Mouse (Mus musculus) CH12.LX (cell line): Measurements from ENCODE around the gene Ttyh3. TPM values are rescaled to one million over a fixed set of nuclear protein-coding genes. Genes with fewer than 3 reads are reported as not detected.

Experiments used
- DNase-seq: peaks from one replicate; pipeline ENCODE4 v3.0.0-alpha.2; 2013; ENCODE audit errors: extremely low read depth
- H3K27ac ChIP-seq: 2 replicates; pipeline ENCODE4 v1.5.1; 2012; ENCODE audit warnings: low read depth, mild to moderate bottlenecking, control low read depth, moderate library complexity; ENCODE audit not compliant: insufficient read depth
- H3K27me3 ChIP-seq: replicated peaks from 2 replicates; pipeline ENCODE3; 2012; ENCODE audit warnings: inconsistent platforms
- H3K36me3 ChIP-seq, 2 experiments: replicated peaks in 1 of 2; 2 replicates each; pipeline versions ENCODE3 to v1.6.1; 2012; ENCODE audit warnings: inconsistent platforms in 1 of 2, low read length in 1 of 2, mild to moderate bottlenecking in 1 of 2, mixed read lengths in 1 of 2, moderate library complexity in 1 of 2; ENCODE audit not compliant: control insufficient read depth in 1 of 2, insufficient read depth in 1 of 2
- H3K4me1 ChIP-seq, 2 experiments: 2 replicates each; pipeline ENCODE4 v1.6.1; 2012; ENCODE audit warnings: inconsistent platforms in 1 of 2, moderate library complexity in 1 of 2; ENCODE audit not compliant: insufficient read depth in 2 of 2, control insufficient read depth in 1 of 2
- H3K4me2 ChIP-seq: 2 replicates; pipeline ENCODE4 v1.6.1; 2012; ENCODE audit warnings: low read depth, mild to moderate bottlenecking, control low read depth; ENCODE audit not compliant: poor library complexity, insufficient read depth, severe bottlenecking
- H3K4me3 ChIP-seq, 3 experiments: fragments of 150-350 bp in 1 of 3; sonication (generic) in 1 of 3; replicated peaks in 1 of 3; 2 replicates each; pipeline versions ENCODE3 to v1.5.1; 2011 to 2012; ENCODE audit warnings: low read depth in 2 of 3, low read length in 2 of 3, mild to moderate bottlenecking in 2 of 3, moderate library complexity in 2 of 3, control low read depth in 1 of 3, improper control_type of control experiment in 1 of 3, inconsistent platforms in 1 of 3, mixed read lengths in 1 of 3; ENCODE audit not compliant: poor library complexity in 1 of 3
- H3K79me2 ChIP-seq: replicated peaks from 2 replicates; pipeline ENCODE4 v1.6.1; 2012; ENCODE audit warnings: mild to moderate bottlenecking, moderate library complexity; ENCODE audit not compliant: control insufficient read depth, poor library complexity, insufficient read depth, severe bottlenecking; ENCODE audit errors: extremely low read depth
- H3K9ac ChIP-seq: 2 replicates; pipeline ENCODE4 v1.6.1; 2012; ENCODE audit warnings: low read depth, mild to moderate bottlenecking, control low read depth, moderate library complexity; ENCODE audit not compliant: insufficient read depth
- H3K9me3 ChIP-seq: replicated peaks from 2 replicates; pipeline ENCODE3; 2012; ENCODE audit warnings: low read length, inconsistent platforms, mixed read lengths
- BHLHE40 ChIP-seq: IDR thresholded peaks from 2 replicates; pipeline ENCODE4 v1.6.1; 2011; ENCODE audit warnings: mild to moderate bottlenecking, low read depth, low read length, improper control_type of control experiment
- CTCF ChIP-seq, 2 experiments: IDR thresholded peaks in 1 of 2; conservative IDR thresholded peaks in 1 of 2; 2 replicates each; pipeline ENCODE4 v1.5.1; 2011 to 2012; ENCODE audit warnings: low read depth in 2 of 2, low read length in 2 of 2, improper control_type of control experiment in 1 of 2, inconsistent platforms in 1 of 2, mild to moderate bottlenecking in 1 of 2, moderate library complexity in 1 of 2
- EP300 ChIP-seq: IDR thresholded peaks from 2 replicates; pipeline ENCODE4 v1.6.1; 2011; ENCODE audit warnings: low read length, improper control_type of control experiment
- GABPA ChIP-seq: IDR thresholded peaks from 2 replicates; pipeline ENCODE4 v1.6.1; 2012; ENCODE audit warnings: low read depth, low read length, improper control_type of control experiment, inconsistent platforms; ENCODE audit not compliant: insufficient replicate concordance
- HCFC1 ChIP-seq: IDR thresholded peaks from 2 replicates; pipeline ENCODE4 v1.6.1; 2012; ENCODE audit warnings: low read depth, mild to moderate bottlenecking, inconsistent platforms, low read length, improper control_type of control experiment
- JUN ChIP-seq: IDR thresholded peaks from 2 replicates; pipeline ENCODE4 v1.6.1; 2011; ENCODE audit warnings: low read depth, mild to moderate bottlenecking, low read length, improper control_type of control experiment, moderate library complexity; ENCODE audit not compliant: insufficient read depth
- MAFK ChIP-seq: IDR thresholded peaks from 2 replicates; pipeline ENCODE4 v1.6.1; 2011; ENCODE audit warnings: low read length, improper control_type of control experiment; ENCODE audit not compliant: insufficient replicate concordance
- MAX ChIP-seq: IDR thresholded peaks from 2 replicates; pipeline ENCODE4 v1.6.1; 2011; ENCODE audit warnings: low read length, improper control_type of control experiment
- MAZ ChIP-seq: IDR thresholded peaks from 2 replicates; pipeline ENCODE4 v1.6.1; 2012; ENCODE audit warnings: low read depth, mild to moderate bottlenecking, inconsistent platforms, low read length, improper control_type of control experiment, moderate library complexity
- NELFE ChIP-seq: IDR thresholded peaks from 2 replicates; pipeline ENCODE4 v1.6.1; 2011; ENCODE audit warnings: low read depth, low read length, improper control_type of control experiment
- NRF1 ChIP-seq: IDR thresholded peaks from 2 replicates; pipeline ENCODE4 v1.6.1; 2014; ENCODE audit warnings: low read depth, mild to moderate bottlenecking, inconsistent platforms, low read length, improper control_type of control experiment, moderate library complexity
- POLR2A ChIP-seq: IDR thresholded peaks from 2 replicates; pipeline ENCODE4 v1.6.1; 2011; ENCODE audit warnings: low read depth, mild to moderate bottlenecking, improper control_type of control experiment, low read length
- POLR2AphosphoS2 ChIP-seq: IDR thresholded peaks from 2 replicates; pipeline ENCODE4 v1.6.1; 2011; ENCODE audit warnings: low read depth, low read length, improper control_type of control experiment
- RCOR1 ChIP-seq: conservative IDR thresholded peaks from 2 replicates; pipeline ENCODE4 v1.6.1; 2012; ENCODE audit warnings: low read depth, mild to moderate bottlenecking, inconsistent platforms, low read length, improper control_type of control experiment
- USF2 ChIP-seq: conservative IDR thresholded peaks from 2 replicates; pipeline ENCODE4 v1.6.1; 2011; ENCODE audit warnings: low read depth, low read length, improper control_type of control experiment
- ZC3H11A ChIP-seq: IDR thresholded peaks from 2 replicates; pipeline ENCODE4 v1.6.1; 2012; ENCODE audit warnings: low read depth, mild to moderate bottlenecking, inconsistent platforms, low read length, improper control_type of control experiment
- ZMIZ1 ChIP-seq: IDR thresholded peaks from 2 replicates; pipeline ENCODE4 v1.6.1; 2012; ENCODE audit warnings: low read depth, mild to moderate bottlenecking, inconsistent platforms, low read length, improper control_type of control experiment
- dilution Hi-C: fragments of 300-500 bp; cut with MboI; formaldehyde crosslinking; loops from 2 replicates; pipeline ENCODE4 v1.14.3; 2020; ENCODE audit warnings: low sequenced_read_pairs; ENCODE audit not compliant: extremely low pct_unique_long_range_greater_than_20kb, extremely low pct_ligation_motif_present
- in situ Hi-C: fragments of 300-500 bp; cut with MboI; formaldehyde crosslinking; loops from 3 replicates; pipeline ENCODE4 v1.14.3; 2019; ENCODE audit warnings: low sequenced_read_pairs, low pct_ligation_motif_present, low pct_unique_long_range_greater_than_20kb, mixed read lengths
- polyA plus RNA-seq: library from polyadenylated mRNA; unstranded; fragments of >175 nt; gene quantifications from 2 replicates; pipeline ENCODE4 v1.2.1, GENCODE M21; 2012; ENCODE audit warnings: low read depth; ENCODE audit not compliant: insufficient read length
- total RNA-seq, 2 experiments: library from RNA; depleted of rRNA; stranded (reverse); fragments of 300-350 nt in 1 of 2; fragments of >200 nt in 1 of 2; gene quantifications; 2 replicates each; pipeline ENCODE4 v1.2.3; 2012 to 2014

Ttyh3 gene
- total and polyA plus RNA-seq, 3 experiments, result 0.31 to 6.3 (median 1.4) TPM

DNA sequence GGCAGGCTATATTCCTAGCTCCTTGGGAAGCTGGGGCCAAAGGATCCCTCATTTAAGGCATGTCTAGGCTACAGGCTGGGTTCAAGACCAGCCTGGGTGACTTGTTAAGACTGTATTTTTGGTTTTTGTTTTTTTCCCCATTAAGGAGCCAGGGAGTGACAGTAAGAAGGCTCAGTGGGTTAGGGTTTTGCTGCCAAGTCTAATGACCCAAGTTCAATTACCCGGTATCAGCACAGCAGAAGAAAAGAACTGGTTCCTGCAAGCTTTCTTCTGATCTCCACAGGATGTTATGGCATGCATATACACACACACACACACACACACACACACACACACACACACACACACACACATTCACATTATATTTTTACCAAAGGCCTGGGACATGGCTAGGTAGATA, 11.6 kb upstream of the Ttyh3 start:
- Histone ChIP-seq H3K9ac (no peak overlapping the region), H3K27ac (no peak overlapping the region), H3K9me3 (no peaks in the 10 kb centered on the region), H3K27me3 (peaks cover 3% of the 10 kb centered on the region), H3K36me3 (no peaks in the 10 kb centered on the region), H3K4me3 (no peak overlapping the region), H3K79me2 (no peaks in the 10 kb centered on the region), H3K4me1 (peaks cover 9 to 48% of the 10 kb centered on the region in 2 experiments), H3K4me2 (no peak overlapping the region)
- dilution Hi-C loops (no loop called here), in situ Hi-C loops (no loop called here)
- no peak for TF ChIP-seq MAFK
- TF ChIP-seq RCOR1, result no peak
- no peak for TF ChIP-seq MAZ
- TF ChIP-seq MAX, result no peak
- TF ChIP-seq POLR2AphosphoS2, result no peak
- no peak for TF ChIP-seq USF2
- no peak for DNase-seq

- Histone ChIP-seq H3K9me3 (no peaks in the 10 kb centered on the region), H3K4me1 (peaks cover 9 to 42% of the 10 kb centered on the region in 2 experiments), H3K9ac (no peak overlapping the region), H3K27ac (no peak overlapping the region), H3K27me3 (peaks cover 3% of the 10 kb centered on the region), H3K4me2 (no peak overlapping the region), H3K79me2 (no peaks in the 10 kb centered on the region), H3K4me3 (no peak overlapping the region), H3K36me3 (no peaks in the 10 kb centered on the region)
- dilution Hi-C loops, result no loop called here
- DNase-seq, result no peak
- TF ChIP-seq MAZ, result no peak
- no peak for TF ChIP-seq RCOR1
- TF ChIP-seq NRF1, result no peak
- TF ChIP-seq CTCF (conservative IDR thresholded peaks at IDR 0.05 in 1 of 2, IDR thresholded peaks at IDR 0.05 in 1 of 2; ENCODE audit: low read depth in 2 of 2, low read length in 2 of 2), result no peak
- no peak for TF ChIP-seq EP300
- no peak for TF ChIP-seq HCFC1
- TF ChIP-seq BHLHE40, result no peak
- TF ChIP-seq JUN, result no peak
- no peak for TF ChIP-seq ZMIZ1
- TF ChIP-seq ZC3H11A, result no peak
- no peak for TF ChIP-seq GABPA
- no peak for TF ChIP-seq POLR2A
- no peak for TF ChIP-seq NELFE
- TF ChIP-seq MAFK, result no peak
- no peak for TF ChIP-seq USF2
- in situ Hi-C loops, result no loop called here
Measured at GRCm38 (mm10) chr5:140659607-140660272, 10.9 kb upstream of the Ttyh3 start.
